Mouse (Mus musculus) right cerebral cortex, adult 18-20 months (tissue): Measurements from ENCODE around the gene Themis2.
"Not testable (repeated sequence)": the region's sequence is repeated elsewhere in the genome, so short reads cannot be mapped to it uniquely, and the experiment has no call there.

Experiments used
- DNase-seq: peaks from one replicate; pipeline ENCODE4 v3.0.0; 2022; ENCODE audit warnings: mixed read lengths

The Themis2 gene

DNA sequence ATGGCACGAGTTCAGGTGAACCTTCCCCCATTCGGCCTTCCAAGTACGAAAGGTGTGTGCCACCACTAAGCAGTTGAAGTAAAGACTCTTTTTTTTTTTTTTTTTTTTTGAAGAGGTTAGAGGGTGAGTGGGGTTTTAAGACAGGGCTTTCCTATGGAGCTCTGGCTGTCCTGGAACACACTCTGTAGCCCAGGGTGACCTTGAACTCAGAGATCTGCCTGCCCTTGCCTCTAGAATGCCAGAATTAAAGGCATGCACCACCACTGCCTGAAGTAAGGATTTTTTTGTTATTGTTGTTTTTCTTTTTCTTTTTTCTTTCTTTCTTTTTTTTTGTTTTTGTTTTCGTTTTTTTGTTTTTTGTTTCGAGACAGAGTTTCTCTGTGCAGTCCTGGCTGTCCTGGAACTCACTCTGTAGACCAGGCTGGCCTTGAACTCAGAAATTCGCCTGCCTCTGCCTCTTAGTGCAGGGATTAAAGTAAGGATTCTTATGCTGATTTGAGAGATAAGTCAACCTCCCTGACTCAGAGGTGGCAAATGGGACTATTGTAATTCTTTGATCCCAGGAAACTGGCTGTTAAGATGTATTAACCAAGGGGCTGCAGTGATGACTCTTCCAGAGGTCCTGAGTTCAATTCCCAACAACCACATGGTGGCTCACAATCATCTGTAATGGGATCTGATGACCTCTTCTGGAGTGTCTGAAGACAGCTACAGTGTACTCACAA lies 46.8 kb downstream of the Themis2 start:
- DNase-seq, result no peak

- no peak for DNase-seq
These were observed 47.4 kb downstream of the Themis2 start for GRCm38 (mm10) chr4:132748778-132749177.

- no peak for DNase-seq
These were observed 48.4 kb downstream of the Themis2 start for GRCm38 (mm10) chr4:132747664-132748259.

DNA sequence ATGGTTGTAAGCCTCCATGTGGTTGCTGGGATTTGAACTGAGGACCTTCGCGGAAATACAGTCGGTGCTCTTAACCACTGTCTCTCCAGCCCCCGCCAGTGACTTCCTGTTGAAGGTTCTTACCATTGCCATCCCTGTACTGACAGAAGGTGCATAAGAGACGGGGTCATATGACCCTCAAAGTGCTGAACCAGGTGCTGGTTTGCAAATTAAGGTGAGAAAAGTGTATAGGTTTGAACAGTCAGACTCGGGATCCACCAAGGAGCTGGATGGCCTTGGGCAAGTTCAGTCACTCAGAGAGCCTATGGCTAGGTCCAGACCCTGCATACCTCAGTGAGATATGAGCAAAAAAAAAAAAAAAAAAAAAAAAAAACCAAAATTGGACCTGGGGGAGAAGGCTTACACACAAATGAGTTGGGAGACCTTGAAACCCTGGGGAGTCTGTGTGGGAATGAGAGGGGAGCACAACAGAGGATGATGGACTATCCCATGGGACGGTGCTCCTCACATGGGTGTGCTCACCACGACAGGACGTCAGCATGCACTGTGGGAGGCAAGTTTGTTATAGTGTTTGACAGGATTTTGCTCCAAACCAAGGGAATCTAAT lies 49.2 kb downstream of the Themis2 start:
- DNase-seq, result no peak

GRCm38 (mm10) chr4:132743992-132744911 lies 51.9 kb downstream of the Themis2 start:
- DNase-seq, result peak; percentile 57

- DNase-seq, result no peak
These were observed 54.7 kb downstream of the Themis2 start for GRCm38 (mm10) chr4:132741491-132741890.

DNA sequence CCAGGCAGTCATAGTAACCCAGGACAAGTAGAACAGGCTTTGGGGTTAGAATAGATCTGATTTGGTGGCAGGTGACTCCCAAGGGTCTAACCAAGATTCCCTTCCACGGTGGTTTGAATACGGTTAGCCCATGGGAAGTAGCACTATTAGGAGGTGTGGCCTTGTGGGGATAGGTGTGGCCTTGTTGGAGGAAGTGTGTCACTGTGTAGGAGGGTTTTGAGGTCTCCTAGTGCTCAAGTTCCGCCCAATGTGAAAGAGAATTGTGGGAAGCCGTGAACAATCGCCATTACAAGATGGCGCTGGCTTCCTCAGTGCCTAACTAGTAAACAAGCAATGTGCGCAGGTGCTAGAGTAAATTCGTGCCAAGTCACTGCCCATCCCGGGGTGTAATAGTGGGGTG lies 59.0 kb downstream of the Themis2 start:
- DNase-seq, result not testable (repeated sequence)

- no peak for DNase-seq
These were observed 60.3 kb downstream of the Themis2 start for GRCm38 (mm10) chr4:132735894-132736293.

DNA sequence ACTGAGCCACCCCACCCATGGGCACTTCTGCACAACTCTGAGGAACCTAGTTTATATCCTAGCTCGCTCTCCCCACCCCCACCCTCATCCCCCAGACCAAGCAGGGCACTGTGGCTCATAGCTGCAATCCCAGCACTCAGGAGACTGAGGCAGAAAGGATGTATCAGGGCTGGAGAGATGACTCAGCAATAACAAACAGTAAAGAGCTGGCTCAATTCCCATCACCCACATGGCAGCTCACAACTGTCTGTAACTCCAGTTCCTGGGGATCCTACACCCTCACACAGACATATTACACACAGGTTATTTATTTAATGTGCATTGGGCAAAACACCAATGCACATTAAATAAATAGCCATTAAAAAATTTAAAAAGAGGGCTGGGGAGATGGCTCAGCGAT lies 60.8 kb downstream of the Themis2 start:
- peak; percentile 33 for DNase-seq

- no peak for DNase-seq
These were observed 61.4 kb downstream of the Themis2 start for GRCm38 (mm10) chr4:132734766-132735165.

DNA sequence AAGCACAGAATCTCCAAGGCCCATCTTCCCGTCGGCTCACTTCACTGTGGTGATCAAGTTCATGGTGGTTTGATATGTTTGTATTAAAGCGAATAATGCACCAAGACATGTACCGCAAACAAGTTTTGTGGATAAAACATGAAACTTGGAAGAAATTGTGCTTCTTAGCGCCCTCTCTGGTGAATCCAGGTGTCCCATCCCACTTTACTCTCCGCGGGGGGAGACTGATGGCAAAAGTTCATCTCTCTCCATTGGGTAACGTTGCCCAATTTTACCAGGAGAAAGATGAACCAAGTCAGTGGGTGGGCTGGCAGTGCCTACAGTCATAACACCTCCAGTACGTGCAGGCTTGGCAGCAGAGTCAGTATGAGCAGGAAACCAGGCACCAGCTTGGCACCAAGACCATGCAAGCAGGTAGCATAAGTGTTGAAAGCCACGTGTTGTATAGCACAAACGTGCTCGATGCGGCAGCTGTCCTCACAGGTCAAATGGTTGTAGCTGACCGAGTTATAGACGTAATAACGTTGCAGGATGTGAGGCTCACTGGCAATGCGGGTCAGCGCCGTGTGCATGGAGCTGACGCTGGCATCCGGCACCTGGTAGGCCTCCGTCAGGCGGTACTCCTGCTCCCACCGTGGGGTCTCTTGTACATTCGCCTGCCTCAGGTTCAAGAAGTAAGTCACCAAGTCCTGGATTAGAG lies 63.0 kb downstream of the Themis2 start:
- DNase-seq, result no peak

GRCm38 (mm10) chr4:132732148-132732684 lies 64.0 kb downstream of the Themis2 start, which contains the start of gene Xkr8:
Xkr8 (minus strand) TSS chr4:132732546.
- DNase-seq, result peak; percentile 60
